Mouse (Mus musculus) T-helper 1 cell (primary cell): ENCODE measurements around the gene Ccdc60.
"Not testable (repeated sequence)": the region's sequence is repeated elsewhere in the genome, so short reads cannot be mapped to it uniquely, and the experiment has no call there.

Experiments used
- in situ Hi-C: fragments of 300-600 bp; cut with MboI, MseI; formaldehyde crosslinking; loops from one replicate; pipeline ENCODE4 v1.15.1; 2025; ENCODE audit warnings: high pct_unique_total_duplicates

The Ccdc60 gene

DNA sequence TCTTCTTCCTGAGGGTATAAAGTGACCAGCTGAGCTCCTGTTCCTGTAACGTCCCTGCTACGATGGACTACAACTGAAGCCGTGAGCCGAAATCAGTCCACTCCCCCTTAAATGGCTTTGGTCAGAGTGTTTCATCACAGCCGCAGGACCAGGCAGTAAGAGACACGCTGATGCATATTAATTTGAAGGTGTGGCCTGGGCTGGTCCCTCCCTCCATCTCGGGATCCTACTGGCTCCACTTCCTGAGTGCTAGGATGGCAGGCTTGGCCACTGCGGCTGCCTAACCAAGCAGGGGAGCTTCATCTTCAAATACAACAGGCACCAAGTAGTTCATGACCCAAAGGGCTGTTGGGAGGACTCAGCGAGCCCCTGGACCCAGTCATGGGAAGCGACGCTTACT is 94.3 kb downstream of the Ccdc60 start:
- in situ Hi-C loops, result no loop called here

GRCm38 (mm10) chr5:116192693-116193092 is 96.1 kb downstream of the Ccdc60 start:
- in situ Hi-C loops, result no loop called here

GRCm38 (mm10) chr5:116191596-116191995 is 97.2 kb downstream of the Ccdc60 start:
- in situ Hi-C loops, result no loop called here

GRCm38 (mm10) chr5:116189818-116190217 is 99.0 kb downstream of the Ccdc60 start:
- in situ Hi-C loops, result no loop called here

DNA sequence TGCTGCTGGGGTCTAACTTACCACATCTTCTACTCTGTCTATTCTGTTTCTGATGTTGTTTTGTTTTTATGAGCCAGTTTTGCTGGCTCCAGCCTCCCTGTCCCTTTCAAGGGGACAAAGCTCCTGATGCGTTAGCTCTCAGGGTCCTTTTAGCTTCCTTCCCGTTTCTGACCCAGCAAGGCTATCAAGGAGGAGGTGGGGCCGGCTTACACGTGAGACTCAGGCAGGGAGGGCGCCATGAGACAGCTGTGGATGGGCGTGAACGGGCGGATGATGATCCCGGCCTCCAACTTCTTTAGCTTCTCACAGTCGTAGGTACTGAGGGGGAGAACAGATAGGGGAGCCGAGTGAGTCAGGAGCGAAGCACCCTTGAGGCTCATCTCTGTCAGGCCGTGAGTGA is 108.2 kb downstream of the Ccdc60 start:
- in situ Hi-C loops, result no loop called here

DNA sequence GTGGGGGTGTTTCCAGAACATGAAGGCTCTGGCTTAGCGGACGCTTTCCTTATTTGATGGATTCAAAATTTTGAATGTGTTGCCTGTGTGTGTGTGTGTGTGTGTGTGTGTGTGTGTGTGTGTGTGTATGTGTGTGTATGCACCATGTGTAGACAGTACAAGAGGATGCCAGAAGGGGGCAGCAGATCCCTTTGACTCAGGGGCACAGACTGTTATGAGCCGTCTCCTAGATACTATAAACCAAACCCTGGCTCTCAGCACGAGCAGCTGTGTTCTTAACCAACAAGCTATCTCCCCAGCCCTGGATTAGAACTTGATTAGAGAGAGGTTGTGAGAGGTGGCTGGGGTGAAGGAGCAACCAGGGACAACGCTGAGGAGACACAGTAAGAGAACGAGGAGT is 117.1 kb downstream of the Ccdc60 start:
- in situ Hi-C loops, result no loop called here

GRCm38 (mm10) chr5:116166965-116167364 is 121.8 kb downstream of the Ccdc60 start:
- in situ Hi-C loops, result no loop called here

- in situ Hi-C loops, result no loop called here
Measured at GRCm38 (mm10) chr5:116165203-116165888, 123.4 kb downstream of the Ccdc60 start.

DNA sequence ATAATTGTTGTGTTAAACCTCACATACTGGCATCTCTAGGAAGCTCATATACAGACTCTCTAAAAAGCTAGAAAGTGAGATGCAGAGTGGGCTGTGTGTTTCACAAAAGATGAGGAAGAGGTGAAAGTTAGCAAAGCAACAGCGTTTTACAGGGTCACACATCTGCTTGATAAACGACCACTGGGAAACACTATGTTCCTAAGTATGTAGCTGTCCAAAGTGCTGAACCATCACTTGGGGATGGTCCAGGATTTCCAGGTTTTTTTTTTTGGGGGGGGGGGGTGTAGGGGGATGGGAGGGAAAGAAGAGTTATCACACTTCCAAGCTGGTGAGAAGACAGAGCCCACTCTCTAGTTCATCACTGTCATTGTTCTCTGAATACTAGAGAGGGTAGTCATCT is 134.0 kb downstream of the Ccdc60 start:
- in situ Hi-C loops, result loop anchor here (5.0 kb wide), 1 partner anchor 42 kb away; no protein-coding TSS in a partner anchor

- in situ Hi-C loops, result not testable (repeated sequence)
Measured at GRCm38 (mm10) chr5:116146446-116146845, 142.3 kb downstream of the Ccdc60 start.

GRCm38 (mm10) chr5:116144711-116145110 is 144.1 kb downstream of the Ccdc60 start:
- in situ Hi-C loops, result no loop called here

GRCm38 (mm10) chr5:116140682-116141081 is 148.1 kb downstream of the Ccdc60 start:
- in situ Hi-C loops, result no loop called here

DNA sequence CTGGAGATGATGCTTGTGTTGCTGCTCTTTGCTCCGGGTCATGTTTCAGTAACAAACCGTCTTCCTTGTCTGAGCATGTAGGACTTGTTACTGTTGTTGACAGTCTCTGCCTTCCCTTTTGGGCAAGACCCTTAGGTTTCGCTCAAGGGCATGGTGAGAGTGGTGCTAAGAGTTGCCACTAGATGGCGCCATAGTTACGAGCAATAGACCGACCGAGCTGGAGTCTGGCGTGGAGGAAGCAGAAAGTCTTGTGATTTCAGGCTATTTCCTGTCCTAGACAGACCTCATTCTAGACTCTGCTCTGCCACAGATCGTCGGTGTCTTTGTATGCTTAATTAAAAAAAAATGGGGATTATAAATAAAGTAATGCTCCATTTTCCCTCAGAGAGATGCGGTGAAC is 165.4 kb downstream of the Ccdc60 start:
- in situ Hi-C loops, result loop anchor here (5.0 kb wide), 2 partner anchors 89 to 359 kb away; no protein-coding TSS in a partner anchor

DNA sequence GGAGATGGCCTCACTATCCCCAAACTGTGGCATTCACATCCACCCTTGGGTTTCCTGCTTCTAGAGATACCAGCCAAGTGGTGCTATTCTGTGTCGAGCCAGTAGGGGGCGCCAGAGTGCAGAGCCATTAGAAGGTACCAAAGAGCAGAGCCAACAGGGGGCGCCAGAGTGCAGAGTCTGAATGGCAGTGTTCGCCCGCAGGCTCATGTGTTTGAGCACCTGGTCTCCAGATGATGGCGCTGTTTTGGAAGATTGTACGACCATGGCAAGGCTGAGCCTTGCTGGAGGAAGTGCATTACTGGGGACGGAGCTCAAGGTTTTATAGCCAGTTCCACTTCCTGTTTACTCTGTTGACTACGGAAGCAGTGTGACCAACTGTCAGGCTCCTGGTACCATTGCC is 172.2 kb downstream of the Ccdc60 start:
- in situ Hi-C loops, result no loop called here

GRCm38 (mm10) chr5:116116110-116116509 is 172.7 kb downstream of the Ccdc60 start:
- in situ Hi-C loops, result no loop called here

GRCm38 (mm10) chr5:116115071-116115834 is 173.5 kb downstream of the Ccdc60 start:
- in situ Hi-C loops, result no loop called here

GRCm38 (mm10) chr5:116108651-116109050 is 180.1 kb downstream of the Ccdc60 start:
- in situ Hi-C loops, result no loop called here

- in situ Hi-C loops, result no loop called here
Measured at GRCm38 (mm10) chr5:116084231-116084630, 204.6 kb downstream of the Ccdc60 start.

DNA sequence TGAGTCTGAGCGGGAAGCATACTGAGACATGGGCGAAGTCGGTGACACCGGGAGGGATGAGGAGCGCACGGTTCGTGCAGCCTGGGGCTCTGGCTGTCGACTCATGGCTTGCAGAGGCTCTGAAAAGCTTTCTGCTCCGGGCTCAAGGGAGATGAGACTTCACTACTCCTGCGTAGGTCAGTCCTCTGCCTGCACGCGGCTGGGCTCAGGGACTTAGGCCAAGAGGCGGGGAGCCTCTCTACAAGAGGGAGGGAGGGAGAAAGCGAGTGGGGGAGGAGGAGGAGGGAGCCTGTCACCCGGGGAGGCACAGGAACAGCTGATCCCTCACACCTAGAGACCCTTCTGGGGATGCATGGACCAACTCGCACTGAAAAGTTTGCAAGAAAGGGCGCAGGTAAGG is 205.7 kb downstream of the Ccdc60 start, which contains the start of gene Tmem233:
Tmem233 (minus strand) TSS at position 164 of the 400 bp plus-strand sequence.
- in situ Hi-C loops, result no loop called here

DNA sequence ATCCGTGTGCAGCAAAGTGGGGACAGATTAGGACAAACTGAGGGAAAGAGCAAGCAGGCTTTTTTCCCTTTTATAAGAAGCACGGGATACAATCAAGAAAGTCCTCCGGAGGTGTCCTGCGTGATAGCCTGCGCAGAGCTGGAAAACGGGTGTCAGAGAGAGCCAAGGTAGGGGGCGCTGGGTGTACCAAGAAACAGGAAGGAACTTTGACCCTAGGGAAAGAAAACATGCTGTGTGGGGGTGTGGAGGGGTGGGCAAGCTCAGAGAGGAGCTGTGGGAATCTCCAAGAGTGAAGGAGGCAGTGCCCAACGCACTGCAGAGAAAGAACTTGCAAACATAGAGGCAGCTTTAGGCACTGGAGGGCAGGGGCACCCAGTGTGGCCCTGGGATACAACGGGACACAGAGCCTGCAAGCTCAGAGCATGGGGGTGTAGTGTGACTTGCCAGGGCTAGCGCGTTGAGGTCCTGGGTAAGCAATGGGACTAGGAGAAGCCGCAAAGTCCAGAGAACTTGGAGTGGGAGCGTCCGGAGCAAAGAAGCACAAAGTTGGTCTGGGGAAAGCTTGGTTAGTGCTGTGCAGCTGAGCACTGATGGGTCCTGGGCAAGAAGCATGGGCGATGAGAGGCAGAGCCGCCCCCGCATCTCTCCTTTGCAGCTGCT is 206.4 kb downstream of the Ccdc60 start:
- in situ Hi-C loops, result no loop called here

GRCm38 (mm10) chr5:116081616-116082015 is 207.2 kb downstream of the Ccdc60 start:
- in situ Hi-C loops, result no loop called here

- in situ Hi-C loops, result no loop called here
Measured at GRCm38 (mm10) chr5:116080736-116081135, 208.0 kb downstream of the Ccdc60 start.
